Mouse (Mus musculus) adrenal gland, postnatal 14 days (tissue): Measurements from ENCODE around the gene Nkx2-3. TPM values are rescaled to one million over a fixed set of nuclear protein-coding genes. Genes with fewer than 3 reads are reported as not detected.
A peak's percentile ranks its signal among the peaks of the same experiment; 100 is the strongest.

ENCODE experiments used
- DNase-seq: peaks from one replicate; pipeline ENCODE4 v3.0.0; 2021; ENCODE audit warnings: mixed read lengths
- total RNA-seq: library from RNA; stranded (reverse); gene quantifications from 2 replicates; pipeline ENCODE4 v1.2.3, GENCODE M21; 2021

Nkx2-3 gene
- total RNA-seq, 1 experiment from 2014 or later, result not detected

DNA sequence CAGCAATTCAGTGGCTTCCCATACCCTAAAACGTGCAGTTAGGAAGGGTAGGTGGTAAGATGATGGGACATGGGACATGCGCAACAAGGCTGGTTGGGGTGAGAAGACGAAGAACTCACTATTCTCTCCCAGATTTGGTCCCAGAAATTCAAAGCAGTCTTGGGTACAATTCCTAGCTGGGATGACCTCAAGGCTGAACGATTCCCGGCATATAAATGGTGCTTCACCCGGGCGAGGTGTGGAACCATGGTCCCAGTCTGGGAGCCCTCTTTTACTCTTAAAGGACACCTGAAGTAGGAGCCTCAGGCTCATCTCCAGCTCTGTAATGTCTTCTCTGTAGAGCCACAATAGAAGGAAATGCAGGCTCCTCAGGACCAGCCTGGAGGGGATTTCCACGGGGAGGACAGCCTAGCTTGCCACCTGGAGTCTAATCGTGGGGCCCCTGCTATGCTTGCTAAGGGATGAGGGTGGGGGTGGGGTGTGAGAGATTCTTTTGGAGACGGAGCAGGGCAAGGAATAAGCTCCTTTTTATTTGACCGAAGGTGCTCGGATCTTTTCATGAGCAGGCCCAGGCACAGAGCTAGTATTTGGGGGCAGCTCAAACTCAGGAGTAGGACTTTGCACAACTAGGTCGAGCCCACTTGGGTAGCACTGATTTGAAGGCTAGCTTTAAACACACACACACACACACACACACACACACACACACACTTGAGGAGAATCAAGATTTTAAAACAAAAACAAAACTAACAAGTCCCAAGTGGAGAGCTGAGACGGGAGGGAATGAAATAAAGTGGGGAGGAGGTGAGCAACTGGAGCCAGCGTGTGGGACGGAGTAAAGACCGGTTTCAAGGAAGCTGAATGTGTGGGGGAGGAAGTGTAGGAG, 6.2 kb upstream of the Nkx2-3 start:
- no peak for DNase-seq

DNA sequence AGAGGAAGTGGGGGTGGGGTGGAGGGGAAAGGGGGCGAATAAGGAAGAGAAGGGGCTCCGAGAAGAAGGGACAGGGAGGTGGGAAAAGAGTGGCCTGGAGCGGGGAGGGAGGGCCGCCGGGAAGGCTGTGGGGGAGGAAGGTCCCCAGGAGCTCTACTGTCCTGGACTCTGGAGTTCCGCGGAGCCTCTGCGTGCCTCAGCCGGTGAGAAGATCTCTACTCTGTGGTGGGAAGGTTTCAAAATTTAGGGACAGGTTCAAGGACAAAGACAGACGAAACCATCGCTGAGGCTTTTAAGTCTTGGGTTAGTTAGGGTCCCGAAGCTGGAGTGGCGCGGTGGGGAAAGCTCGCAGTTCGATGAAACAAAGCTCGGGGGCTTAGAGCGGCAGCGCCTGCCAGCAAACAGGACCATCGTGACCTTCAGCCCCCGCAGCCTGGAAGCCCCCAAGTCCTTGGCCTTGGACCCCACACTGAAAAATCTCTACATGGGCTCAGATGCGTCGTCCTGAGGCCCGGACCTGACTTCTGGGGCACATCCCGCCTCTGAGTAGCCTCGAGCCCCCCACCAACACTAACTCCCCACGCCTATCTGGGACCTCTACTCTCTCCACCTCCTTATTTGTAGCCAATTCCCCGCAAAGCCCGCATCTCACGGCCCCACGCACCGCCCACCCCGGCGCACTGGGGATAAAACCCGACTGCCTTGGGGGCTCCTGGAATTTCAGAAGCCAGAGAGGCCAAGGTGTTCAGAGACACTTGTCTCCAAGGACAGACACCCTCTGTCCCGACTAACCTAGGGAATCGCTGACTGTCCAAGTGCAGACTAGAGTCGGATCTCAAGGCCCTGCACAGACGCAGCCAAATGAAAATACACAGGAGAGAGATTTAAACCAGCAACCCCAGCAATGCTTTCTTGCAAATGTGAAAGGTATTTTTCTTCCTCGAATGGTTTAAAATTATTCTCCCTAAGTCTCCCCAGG, 5.3 kb upstream of the Nkx2-3 start:
- no peak for DNase-seq

DNA sequence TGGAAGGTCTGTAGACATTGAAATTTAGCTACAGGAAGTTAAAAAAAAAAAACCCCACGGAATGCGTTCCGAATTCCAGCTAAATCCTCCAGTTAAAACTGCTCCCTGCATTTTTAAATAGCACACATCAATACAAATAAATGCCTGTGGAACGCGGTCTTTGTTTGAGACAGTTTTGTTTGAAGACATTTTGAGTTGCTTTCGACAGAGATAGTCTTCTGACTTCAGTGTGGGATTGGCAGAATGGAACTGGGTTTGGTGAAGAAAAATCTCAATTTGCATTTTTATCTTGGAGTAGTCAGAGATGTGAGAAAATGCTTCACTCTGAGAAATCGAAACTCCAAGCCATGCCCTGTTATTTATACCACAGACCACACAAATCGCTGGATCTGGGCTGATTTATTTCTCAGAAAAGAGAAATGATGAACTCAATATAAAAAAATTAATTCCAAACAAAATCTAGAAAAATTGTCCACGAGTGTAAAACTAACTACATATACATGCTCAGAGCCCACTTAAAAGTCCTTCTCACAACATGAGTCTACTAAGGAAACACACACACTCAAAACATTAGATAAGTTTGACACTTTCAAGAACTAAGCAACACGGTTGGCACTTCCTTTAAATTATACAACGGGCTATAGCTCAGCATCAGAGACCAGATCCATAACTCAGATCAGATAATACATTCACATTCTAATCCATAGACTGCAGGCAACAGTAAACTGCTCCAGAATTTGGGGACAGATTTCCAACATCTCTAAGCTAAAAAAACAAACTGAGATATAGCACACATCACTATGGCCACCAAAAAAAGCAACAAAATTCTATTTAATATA, 4.1 kb upstream of the Nkx2-3 start:
- DNase-seq, result no peak

DNA sequence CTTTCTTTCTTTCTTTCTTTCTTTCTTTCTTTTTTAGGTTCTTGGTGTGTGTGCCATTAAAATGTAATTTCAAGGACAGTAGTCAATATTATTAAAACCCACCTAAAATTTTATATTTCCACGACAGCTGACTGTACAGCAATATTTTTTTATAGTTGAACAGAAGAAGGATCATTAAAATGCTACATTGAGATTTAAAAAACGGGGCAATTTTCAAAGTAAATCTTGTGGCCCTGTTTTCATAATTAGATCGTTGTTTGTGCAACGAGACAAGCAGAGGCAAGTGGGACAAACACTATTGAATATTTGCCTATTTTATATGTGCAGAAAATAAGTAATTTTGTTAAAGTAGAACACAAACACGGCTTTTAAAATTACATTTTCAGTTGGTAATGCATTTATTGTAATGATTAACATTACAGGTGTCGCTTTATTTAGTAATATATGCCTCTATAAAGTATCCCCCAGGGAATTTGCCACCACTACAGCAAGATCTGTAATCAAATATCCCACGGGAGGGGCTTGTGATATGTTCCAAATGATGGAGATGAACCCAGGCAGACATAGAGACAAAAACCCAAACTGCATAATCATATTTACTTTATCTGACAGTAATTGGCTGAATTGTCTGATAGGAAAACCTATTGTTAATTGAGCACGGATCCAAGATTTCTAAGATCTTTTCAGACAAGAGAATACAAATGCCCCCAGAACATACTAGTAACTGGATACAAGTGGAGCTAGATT, 3.2 kb upstream of the Nkx2-3 start:
- no peak for DNase-seq

DNA sequence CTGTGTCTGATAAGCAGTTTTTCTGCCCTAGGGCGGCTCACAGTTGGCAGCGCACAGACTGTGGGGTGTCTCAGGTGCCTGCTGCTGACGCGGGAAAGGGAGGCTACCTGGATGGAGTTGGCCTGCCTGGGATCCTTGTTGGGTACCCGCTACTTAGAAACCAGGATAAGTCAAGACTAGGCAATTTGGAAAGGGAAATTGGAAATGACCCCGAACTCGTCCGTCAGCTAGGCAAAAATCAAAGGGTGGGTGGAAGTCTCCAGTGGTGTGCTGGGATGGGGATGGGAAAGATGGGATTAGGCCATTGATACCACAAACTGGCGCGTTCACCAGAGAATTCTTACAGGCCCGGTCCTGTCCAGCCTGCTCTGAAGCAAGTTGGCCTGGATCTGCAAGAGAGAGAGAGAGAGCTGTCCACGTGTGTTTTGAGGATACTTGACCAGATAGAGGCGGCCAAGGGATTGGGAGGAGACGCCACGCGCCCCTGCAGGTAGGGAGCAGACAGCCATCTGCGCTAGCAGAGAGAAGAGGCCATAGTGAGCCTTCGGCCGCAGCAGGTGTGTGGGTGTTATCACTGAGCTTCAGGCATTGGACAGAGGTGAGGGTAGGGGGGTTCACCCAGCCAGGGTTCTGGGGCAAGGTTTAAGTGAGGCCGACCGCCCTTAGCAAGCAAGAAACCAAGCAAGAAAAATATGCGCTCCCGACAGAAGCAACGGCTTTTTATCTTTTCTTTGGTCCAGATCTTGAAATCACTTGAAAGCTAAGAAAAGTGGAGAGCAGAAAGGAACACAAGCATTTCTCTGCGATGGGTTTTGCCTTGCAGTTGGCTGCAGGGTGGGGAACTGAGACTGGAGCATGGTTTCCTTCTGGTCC, 2.4 kb upstream of the Nkx2-3 start:
- DNase-seq, result no peak

DNA sequence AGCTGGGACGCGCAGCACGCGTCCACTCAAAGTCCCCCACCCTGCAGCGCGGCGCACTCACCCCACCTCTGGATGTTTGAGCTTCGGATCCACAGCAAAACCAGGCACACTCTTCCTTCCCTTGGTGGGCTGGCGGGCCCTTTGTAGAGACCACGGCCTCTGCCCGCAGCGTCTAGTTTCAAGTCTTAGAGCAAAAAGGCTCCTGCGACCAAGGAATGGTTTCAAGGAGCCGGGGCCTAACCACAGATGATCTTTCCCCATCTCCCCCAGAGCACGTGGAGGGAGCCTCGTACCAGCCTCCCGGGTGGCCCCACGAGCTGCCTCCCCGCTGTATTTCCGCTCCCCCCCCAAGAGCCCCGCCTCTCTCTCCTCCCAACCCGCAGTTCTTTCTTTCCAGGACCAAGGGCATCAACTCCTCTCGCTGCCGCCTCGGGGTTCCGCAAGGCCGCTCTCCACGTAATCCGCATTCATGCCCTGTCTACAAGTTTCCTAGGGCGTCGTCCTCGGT, 1.7 kb upstream of the Nkx2-3 start:
- DNase-seq, result no peak

DNA sequence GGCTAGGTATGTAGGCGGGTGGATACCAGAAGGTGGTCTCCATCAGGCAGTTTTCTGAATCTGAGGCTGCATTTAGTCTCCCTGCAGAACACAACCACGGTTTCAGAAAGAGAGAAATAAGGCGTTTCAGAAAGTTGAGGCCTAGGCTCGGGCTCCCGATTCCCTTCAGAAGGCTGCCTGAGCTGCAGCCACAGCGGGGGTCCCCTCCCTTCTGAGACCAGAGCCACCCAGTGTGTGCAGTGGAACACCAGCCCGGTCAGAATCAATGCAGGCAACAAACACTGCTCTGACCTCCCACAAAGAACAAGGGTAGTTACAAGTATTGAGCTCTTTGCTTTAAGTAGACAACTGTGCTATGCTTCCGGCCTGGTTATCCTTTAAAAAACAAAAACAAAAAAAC, 1.0 kb upstream of the Nkx2-3 start:
- no peak for DNase-seq

DNA sequence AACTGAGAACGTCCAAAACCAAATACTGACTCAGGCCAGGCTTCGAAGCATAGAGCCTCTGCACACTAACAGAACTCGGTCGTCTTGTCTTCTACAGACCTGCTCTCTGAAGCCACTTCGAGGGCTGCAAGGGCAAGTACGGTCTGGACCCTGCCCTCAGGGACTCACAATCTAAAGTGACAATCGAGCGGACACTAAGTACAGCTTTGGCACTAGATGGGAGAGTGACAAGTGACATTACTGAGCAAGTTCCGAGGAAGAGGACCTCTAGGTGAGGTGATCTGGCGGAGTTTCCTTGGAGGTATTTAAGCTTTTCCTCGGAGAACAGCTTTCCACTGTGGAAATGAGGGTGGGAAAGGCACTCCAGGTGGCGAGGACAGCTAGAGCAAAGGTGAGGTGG, 564 bp upstream of the Nkx2-3 start:
- no peak for DNase-seq

DNA sequence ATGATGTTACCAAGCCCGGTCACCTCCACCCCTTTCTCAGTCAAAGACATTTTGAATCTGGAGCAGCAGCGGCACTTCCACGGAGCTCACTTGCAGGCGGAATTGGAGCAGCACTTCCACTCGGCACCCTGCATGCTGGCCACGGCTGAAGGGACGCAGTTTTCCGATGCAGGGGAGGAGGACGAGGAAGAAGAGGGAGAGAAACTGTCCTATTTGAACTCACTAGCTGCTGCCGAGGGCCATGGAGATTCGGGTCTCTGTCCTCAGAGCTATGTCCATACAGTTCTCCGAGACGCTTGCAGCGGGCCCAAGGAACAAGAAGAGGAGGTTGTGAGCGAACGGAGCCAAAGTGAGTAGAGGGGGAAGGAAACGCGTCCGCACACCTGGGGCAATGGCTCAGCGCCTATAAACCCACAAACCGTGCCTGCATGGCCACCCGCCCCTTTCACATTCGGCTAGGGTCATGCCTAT, 411 bp downstream of the Nkx2-3 start:
- DNase-seq, result no peak

DNA sequence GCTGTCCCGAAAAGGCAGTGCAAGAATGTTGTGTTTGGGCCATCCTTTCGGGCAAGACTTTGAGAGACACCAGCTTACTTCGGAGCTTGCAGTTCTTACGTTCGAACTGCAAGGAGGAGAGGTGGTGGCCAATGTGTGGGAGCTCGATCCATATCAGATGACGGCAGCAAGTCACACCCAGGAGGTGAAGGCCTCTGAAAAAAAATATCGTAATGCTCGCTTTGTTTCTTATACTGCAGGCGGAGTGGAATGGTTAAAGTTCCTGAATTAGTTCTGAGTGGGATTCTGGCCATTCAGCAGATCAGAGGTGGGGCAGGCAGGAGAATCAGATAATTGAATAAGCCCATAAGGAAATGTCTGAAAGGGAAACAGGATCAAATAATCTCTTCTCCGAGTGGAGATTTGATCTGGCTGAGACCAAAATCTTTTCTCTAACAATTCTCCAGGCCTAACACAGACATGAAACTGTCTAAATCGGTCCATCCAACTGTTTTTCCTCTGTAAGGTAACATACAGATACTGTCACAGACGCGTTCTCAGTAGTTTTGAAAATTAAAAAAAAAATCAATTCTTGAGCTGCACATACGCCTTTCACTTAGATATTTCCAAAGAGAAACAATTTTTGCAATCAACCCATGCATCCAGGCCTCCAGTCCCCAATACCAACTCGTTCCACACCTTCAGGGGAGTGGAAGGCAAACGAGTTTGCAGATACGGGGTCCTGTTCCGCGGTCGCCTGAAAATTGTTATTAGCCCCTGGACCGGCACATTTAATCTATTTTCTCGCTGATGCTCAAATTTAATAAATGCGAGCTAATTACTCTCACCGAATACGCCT, 1.4 kb downstream of the Nkx2-3 start:
- no peak for DNase-seq

DNA sequence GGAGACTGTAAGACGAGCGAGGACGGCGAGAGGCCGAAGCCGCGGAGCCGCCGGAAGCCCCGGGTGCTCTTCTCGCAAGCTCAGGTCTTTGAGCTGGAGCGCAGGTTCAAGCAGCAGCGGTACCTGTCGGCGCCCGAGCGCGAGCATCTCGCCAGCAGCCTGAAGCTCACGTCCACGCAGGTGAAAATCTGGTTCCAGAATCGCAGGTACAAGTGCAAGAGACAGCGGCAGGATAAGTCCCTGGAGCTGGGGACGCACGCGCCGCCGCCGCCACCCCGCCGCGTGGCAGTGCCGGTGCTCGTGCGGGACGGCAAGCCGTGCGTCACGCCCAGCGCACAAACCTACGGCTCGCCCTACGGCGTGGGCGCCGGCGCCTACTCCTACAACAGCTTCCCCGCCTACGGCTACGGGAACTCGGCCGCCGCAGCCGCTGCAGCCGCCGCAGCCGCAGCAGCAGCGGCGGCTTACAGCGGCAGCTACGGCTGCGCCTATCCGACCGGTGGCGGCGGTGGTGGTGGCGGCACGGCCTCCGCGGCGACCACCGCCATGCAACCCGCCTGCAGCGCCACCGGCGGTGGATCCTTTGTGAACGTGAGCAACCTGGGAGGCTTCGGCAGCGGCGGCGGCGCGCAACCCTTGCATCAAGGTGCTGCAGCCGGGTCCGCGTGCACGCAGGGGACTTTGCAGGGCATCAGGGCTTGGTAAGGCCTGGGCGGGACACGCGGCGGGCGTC, 2.4 kb downstream of the Nkx2-3 start:
- DNase-seq, result no peak

DNA sequence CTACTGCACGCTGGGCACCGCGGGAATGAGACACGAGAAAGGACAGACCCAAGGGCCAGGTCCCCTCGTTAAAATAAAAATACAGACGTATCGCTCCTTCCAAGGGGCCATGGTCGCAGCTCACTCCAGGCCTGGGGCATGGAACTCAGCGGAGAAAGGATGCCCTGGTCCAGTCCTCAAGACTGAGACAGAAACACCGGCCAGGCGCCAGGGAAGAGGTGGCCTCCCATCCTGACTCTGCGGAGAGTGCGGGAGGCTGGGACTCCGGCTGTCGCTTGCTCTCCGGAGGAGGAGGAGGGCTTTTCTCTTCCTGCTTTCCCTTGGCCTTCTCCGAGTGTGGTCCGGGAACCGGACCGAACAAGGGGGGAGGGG, 2.9 kb downstream of the Nkx2-3 start:
- DNase-seq, result no peak

DNA sequence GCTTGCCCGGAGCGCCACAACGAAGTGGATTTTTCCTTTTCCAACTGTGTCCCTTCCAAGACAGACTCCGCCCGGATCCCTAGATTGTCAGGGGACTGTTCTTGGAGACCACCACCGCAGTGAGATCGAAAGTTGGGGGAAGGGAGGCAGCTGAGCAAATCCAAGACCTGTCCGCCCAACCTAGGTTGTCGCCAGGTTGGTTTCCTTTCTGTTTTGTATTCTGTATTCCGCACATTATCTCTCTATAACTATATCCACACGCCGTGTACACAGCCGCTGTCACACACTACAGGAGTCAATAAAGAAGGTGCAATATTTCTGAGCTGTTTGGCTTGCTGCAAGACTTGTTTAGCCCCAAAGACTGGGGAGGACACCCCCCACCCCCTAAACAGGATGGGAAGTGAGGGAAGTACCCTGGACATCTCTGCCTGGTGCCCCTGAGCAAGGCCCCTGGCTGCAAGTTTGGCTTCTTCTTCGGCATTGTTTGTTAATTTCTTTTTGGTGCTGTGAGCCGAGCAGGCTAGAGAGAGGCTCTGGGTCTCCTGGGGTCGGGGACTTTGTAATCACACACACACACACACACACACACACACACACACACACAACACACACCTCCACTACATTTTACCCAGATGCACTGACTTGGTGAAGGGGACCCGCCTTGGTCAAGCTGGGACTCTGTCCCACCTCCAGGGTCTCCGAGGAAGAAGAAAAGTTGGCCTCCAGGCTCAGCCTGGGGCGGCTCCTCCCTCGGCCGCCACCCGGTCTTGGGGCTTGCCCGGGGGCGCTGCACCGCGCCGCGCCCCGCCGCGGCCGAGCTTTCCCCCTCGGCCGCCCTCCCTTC, 3.7 kb downstream of the Nkx2-3 start:
- DNase-seq, result no peak

DNA sequence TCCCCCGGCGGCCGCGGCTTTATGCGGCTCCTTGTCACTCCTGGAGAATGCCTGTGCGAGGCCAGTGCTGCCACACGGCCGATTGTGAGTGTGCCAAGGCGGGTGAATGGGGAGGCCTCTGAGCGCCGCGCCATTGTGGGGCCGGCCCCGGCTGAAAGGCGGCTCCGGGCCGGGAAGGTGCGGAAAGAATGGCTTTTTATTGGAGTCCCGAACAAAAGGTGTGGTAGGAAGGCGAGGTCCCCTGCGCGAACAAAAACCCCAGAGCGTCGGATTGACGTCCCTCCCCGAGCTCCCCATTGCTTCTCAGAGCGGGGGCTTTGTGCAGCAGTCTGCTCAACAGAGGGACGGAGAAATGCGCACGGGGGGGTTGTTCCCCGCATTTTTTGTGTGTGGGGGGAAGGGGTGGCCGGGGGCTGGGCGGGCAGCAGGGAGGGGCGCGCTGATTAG, 4.3 kb downstream of the Nkx2-3 start:
- DNase-seq, result peak; percentile 33

DNA sequence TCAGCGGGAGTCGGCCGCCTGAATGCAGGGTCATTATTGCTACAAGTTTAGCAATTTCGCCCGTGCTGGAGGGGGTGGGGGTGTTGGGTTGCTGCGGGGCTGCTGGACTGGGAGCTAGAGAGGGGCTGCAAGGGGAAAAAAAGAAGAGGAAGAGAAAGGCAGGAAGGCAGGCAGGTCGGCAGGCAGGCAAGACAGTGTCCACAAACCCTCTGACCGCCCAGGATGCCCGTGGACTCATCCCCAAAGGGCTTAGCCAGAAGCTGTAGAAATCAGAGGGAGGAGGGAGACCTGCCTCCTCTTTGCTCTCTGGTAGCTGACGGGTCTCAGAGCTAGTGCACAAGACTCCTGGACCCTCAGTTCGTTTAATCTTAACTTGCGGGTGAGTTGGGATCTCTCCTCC, 4.8 kb downstream of the Nkx2-3 start:
- no peak for DNase-seq

DNA sequence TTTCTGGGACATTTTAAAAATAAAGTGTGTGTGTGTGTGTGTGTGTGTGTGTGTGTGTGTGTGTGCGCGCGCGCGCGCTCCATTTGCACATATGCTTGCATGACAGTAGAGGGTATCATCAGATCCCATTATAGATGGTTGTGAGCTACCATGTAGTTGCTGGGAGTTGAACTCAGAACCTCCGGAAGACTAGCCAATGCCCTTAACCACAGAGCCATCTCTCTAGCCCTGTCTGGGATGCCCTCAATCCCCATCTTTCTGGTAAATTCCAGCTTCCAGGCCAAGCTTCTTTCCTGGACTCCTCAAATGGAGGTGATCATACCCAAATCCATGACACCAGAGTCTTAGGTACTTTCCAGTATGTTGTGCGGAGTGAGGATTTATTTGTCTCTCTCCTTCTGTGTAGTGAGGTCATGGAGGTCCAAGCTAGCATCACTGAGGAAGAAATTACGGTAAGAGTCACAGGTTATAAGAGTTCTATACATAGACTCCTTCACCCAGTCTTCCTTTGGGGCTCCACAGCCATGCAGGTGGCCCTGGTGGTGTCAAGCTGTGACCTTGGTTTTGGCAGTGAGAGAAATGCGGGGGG, 5.7 kb downstream of the Nkx2-3 start:
- no peak for DNase-seq

DNA sequence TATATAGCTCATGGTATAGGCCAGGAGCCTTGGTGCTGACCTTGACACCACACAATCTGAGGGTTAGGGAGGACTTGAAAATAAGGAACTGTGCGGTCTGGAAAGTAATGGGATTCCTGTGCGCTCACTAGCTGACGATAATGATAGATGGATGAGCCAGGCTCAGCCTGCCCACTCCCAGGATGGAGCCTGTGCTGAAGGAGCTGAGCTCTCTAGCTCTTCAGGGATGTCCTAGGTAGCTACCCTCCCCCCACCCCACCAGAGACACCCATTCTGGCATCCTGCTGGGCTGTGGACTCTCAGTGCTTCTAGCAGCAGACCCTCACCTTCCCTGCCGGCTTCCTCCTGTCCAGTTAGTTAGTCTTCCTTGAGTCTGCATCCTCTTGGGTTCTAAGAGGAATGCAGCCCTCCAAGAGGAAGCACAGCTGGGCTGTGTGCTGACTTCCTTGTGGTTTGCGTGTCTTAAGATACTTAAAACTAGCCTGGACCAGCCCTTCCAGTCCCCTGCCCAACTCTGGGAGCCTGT, 6.4 kb downstream of the Nkx2-3 start:
- no peak for DNase-seq
